Mouse (Mus musculus) monocyte, adult 2 months (primary cell): Measurements from ENCODE around the gene Il18.

ENCODE experiments used
- DNase-seq, 2 experiments: peaks; one replicate each; pipeline ENCODE4 v3.0.0; 2022; ENCODE audit warnings: low spot score in 2 of 2, low read depth in 1 of 2

The Il18 gene

GRCm38 (mm10) chr9:50554241-50555093 lies at the start of gene Il18:
Gene Il18 (plus strand): TSS chr9:50554827.
- peak; percentile 37 to 56 for DNase-seq

- DNase-seq, result no peak
Measured at GRCm38 (mm10) chr9:50505405-50505804, 49.2 kb upstream of the Il18 start.

- no peak for DNase-seq
Measured at GRCm38 (mm10) chr9:50507570-50507969, 47.1 kb upstream of the Il18 start.

- DNase-seq, result no peak
Measured at GRCm38 (mm10) chr9:50515462-50515861, 39.2 kb upstream of the Il18 start.

- DNase-seq, result no peak
Measured at GRCm38 (mm10) chr9:50518781-50519180, 35.8 kb upstream of the Il18 start.

GRCm38 (mm10) chr9:50520748-50521147 lies 33.9 kb upstream of the Il18 start:
- DNase-seq, result no peak

GRCm38 (mm10) chr9:50521562-50521961 lies 33.1 kb upstream of the Il18 start:
- no peak for DNase-seq

- no peak for DNase-seq
Measured at GRCm38 (mm10) chr9:50522574-50522973, 32.1 kb upstream of the Il18 start.

GRCm38 (mm10) chr9:50524936-50525335 lies 29.7 kb upstream of the Il18 start:
- DNase-seq, result no peak

GRCm38 (mm10) chr9:50525585-50525984 lies 29.0 kb upstream of the Il18 start:
- DNase-seq, result no peak

GRCm38 (mm10) chr9:50527860-50528259 lies 26.8 kb upstream of the Il18 start:
- DNase-seq, result no peak

GRCm38 (mm10) chr9:50528293-50528892 lies 26.2 kb upstream of the Il18 start, which contains the start of gene Pts:
Gene Pts (minus strand): TSS chr9:50528724.
- peak; percentile 93 to 96 for DNase-seq

GRCm38 (mm10) chr9:50530890-50531289 lies 23.7 kb upstream of the Il18 start:
- no peak for DNase-seq

- DNase-seq, result no peak
Measured at GRCm38 (mm10) chr9:50533328-50533727, 21.3 kb upstream of the Il18 start.

GRCm38 (mm10) chr9:50533791-50534190 lies 20.8 kb upstream of the Il18 start:
- DNase-seq, result no peak

- DNase-seq, result no peak
Measured at GRCm38 (mm10) chr9:50535930-50536329, 18.7 kb upstream of the Il18 start.

- DNase-seq, result no peak
Measured at GRCm38 (mm10) chr9:50536603-50537135, 18.0 kb upstream of the Il18 start.

GRCm38 (mm10) chr9:50537295-50537694 lies 17.3 kb upstream of the Il18 start:
- DNase-seq, result no peak

GRCm38 (mm10) chr9:50540170-50540569 lies 14.5 kb upstream of the Il18 start:
- DNase-seq, result no peak

GRCm38 (mm10) chr9:50542401-50542800 lies 12.2 kb upstream of the Il18 start:
- DNase-seq, result no peak

GRCm38 (mm10) chr9:50547859-50548478 lies 6.7 kb upstream of the Il18 start:
- DNase-seq, result no peak

- DNase-seq, result no peak
Measured at GRCm38 (mm10) chr9:50548936-50549335, 5.7 kb upstream of the Il18 start.
